Mouse (Mus musculus) ES-E14 (cell line): ENCODE measurements at regions not wholly inside any gene's neighbourhood (a gene's known extent, or its start where the extent isn't known, plus 50 kb on each side); places are given as distances from the start of the nearest gene placed in this dataset.

Experiments used
- DNase-seq: peaks from one replicate; pipeline ENCODE4 v3.0.0-alpha.2; 2013; ENCODE audit warnings: low read depth, low spot score
- H3K27ac ChIP-seq: 2 replicates; pipeline ENCODE4 v1.5.1; 2012; ENCODE audit warnings: low read depth, mild to moderate bottlenecking, low read length, moderate library complexity, mixed read lengths; ENCODE audit not compliant: poor library complexity, insufficient read depth, severe bottlenecking
- H3K36me3 ChIP-seq: 2 replicates; pipeline ENCODE4 v1.6.1; 2012; ENCODE audit warnings: mild to moderate bottlenecking, low read length, moderate library complexity, mixed read lengths; ENCODE audit not compliant: control insufficient read depth, poor library complexity, insufficient read depth, severe bottlenecking
- H3K4me1 ChIP-seq, 2 experiments: fragments of 150-350 bp in 1 of 2; sonication (generic) in 1 of 2; 2 replicates each; pipeline ENCODE4 v1.6.1; 2012; ENCODE audit warnings: low read length in 2 of 2, mild to moderate bottlenecking in 1 of 2, mixed read lengths in 1 of 2; ENCODE audit not compliant: control insufficient read depth in 2 of 2, insufficient read depth in 2 of 2, poor library complexity in 1 of 2
- H3K4me3 ChIP-seq, 2 experiments: fragments of 150-350 bp in 1 of 2; sonication (generic) in 1 of 2; 2 replicates each; pipeline ENCODE4 v1.5.1; 2012; ENCODE audit warnings: low read length in 2 of 2, low read depth in 1 of 2, mild to moderate bottlenecking in 1 of 2, mixed read lengths in 1 of 2; ENCODE audit not compliant: insufficient read depth in 1 of 2, poor library complexity in 1 of 2, severe bottlenecking in 1 of 2
- H3K9ac ChIP-seq: 2 replicates; pipeline ENCODE4 v1.6.1; 2012; ENCODE audit warnings: low read depth, mild to moderate bottlenecking, low read length, mixed read lengths; ENCODE audit not compliant: poor library complexity, insufficient read depth, severe bottlenecking
- H3K9me3 ChIP-seq: fragments of 150-350 bp; sonication (generic); 2 replicates; pipeline ENCODE4 v1.6.1; 2012; ENCODE audit warnings: low read depth, mild to moderate bottlenecking, low read length; ENCODE audit not compliant: control insufficient read depth, insufficient read depth
- CHD2 ChIP-seq: IDR thresholded peaks from 2 replicates; pipeline ENCODE4 v1.6.1; 2014; ENCODE audit warnings: mild to moderate bottlenecking, low read depth, low read length, inconsistent platforms
- HCFC1 ChIP-seq: IDR thresholded peaks from 2 replicates; pipeline ENCODE4 v1.6.1; 2012; ENCODE audit warnings: low read length, inconsistent platforms, borderline replicate concordance; ENCODE audit not compliant: insufficient read depth
- MAFK ChIP-seq: IDR thresholded peaks from 2 replicates; pipeline ENCODE4 v1.6.1; 2014; ENCODE audit warnings: mild to moderate bottlenecking, low read depth, low read length, inconsistent platforms; ENCODE audit not compliant: insufficient read depth
- ZC3H11A ChIP-seq: IDR thresholded peaks from 2 replicates; pipeline ENCODE4 v1.6.1; 2012; ENCODE audit warnings: low read depth, mild to moderate bottlenecking, inconsistent platforms, low read length, borderline replicate concordance
- ZNF384 ChIP-seq: IDR thresholded peaks from 2 replicates; pipeline ENCODE4 v1.6.1; 2012; ENCODE audit warnings: low read depth, low read length, inconsistent platforms
- in situ Hi-C, 2 experiments: fragments of 600-800 bp; cut with MboI; formaldehyde crosslinking; loops; one replicate each; pipeline ENCODE4 v1.15.1; 2025; ENCODE audit warnings: low sequenced_read_pairs in 2 of 2, inconsistent platforms in 1 of 2; ENCODE audit not compliant: unreplicated experiment in 2 of 2

DNA sequence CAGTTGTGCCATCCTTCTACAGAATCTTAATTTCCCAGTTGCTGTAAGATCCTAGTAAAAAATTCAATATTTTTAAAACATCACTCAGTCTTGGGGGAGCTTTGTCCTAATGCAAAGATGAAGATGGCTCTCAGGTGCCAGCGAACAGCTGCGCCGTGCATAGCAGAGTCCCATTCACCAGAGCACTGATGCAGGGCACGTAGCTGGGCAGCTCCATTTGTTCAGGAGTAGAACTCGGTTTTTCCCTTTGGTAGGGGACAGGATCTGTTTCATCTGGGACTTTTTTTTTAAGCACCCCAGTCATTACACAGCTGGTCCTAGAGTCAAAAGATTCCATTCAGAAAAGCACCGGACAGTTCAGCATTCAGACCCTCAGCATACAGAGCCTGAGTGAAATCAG is 101.4 kb upstream of the Fyn start:
- Histone ChIP-seq H3K9me3 (no peaks in the 10 kb centered on the region), H3K36me3 (no peaks in the 10 kb centered on the region), H3K9ac (no peak overlapping the region), H3K27ac (no peak overlapping the region), H3K4me3 (no peak overlapping the region), H3K4me1 (no peaks in the 10 kb centered on the region)
- no peak for DNase-seq
- no peak for TF ChIP-seq MAFK
- no peak for TF ChIP-seq ZNF384
- TF ChIP-seq HCFC1, result no peak
- TF ChIP-seq ZC3H11A, result no peak
- TF ChIP-seq CHD2, result no peak
- in situ Hi-C loops, result no loop called here

DNA sequence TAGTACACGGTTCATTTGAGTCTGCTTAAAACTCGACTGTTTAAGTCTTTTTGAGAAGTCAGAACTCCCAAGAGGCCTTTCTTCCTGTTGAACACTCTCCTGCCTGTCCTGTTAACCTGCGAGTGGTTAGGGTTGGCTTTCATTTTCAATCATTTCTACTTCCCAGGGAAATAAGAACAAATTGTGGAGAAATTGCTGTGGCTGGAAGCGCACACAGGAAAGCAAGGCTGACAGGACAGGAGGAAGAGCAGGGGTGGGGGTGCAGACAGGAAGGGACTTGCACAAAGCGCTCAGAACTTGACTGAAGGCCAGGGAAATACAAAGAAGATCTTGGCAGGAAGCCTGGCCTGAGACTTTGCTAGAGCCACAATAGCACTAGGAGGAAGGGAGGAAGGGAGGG is 102.2 kb upstream of the Fyn start:
- in situ Hi-C loops, result no loop called here
- TF ChIP-seq CHD2, result no peak
- Histone ChIP-seq H3K36me3 (no peaks in the 10 kb centered on the region), H3K9ac (no peak overlapping the region), H3K27ac (no peak overlapping the region), H3K4me3 (no peak overlapping the region), H3K9me3 (no peaks in the 10 kb centered on the region), H3K4me1 (no peaks in the 10 kb centered on the region)
- no peak for DNase-seq

DNA sequence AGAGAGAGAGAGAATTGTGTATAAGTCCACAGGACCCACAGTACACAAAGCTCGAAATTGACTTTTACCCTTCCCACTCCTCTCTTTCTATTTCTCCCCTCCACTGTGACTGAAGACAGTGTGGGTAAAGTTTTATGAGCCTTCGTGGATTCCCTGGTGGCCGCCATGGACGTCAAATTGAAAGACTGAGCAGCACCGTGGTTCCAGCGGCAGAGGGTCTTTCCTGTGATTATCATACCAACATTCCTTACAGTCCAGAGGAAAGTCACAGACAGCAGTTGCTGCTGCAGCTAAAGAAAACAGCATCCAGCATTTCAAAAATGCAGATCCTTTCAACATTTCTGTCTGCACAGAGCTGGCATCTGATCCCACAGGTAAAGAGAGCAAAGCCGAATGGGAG is 98.9 kb upstream of the Ccn6 start:
- DNase-seq, result no peak
- in situ Hi-C loops, result no loop called here
- no peak for TF ChIP-seq ZNF384
- H3K27ac ChIP-seq, result no peak overlapping the region
- H3K36me3 ChIP-seq, result no peaks in the 10 kb centered on the region
- no peak overlapping the region for H3K9ac ChIP-seq
- no peaks in the 10 kb centered on the region for H3K9me3 ChIP-seq
- H3K4me1 ChIP-seq, result no peaks in the 10 kb centered on the region
- no peak overlapping the region for H3K4me3 ChIP-seq

DNA sequence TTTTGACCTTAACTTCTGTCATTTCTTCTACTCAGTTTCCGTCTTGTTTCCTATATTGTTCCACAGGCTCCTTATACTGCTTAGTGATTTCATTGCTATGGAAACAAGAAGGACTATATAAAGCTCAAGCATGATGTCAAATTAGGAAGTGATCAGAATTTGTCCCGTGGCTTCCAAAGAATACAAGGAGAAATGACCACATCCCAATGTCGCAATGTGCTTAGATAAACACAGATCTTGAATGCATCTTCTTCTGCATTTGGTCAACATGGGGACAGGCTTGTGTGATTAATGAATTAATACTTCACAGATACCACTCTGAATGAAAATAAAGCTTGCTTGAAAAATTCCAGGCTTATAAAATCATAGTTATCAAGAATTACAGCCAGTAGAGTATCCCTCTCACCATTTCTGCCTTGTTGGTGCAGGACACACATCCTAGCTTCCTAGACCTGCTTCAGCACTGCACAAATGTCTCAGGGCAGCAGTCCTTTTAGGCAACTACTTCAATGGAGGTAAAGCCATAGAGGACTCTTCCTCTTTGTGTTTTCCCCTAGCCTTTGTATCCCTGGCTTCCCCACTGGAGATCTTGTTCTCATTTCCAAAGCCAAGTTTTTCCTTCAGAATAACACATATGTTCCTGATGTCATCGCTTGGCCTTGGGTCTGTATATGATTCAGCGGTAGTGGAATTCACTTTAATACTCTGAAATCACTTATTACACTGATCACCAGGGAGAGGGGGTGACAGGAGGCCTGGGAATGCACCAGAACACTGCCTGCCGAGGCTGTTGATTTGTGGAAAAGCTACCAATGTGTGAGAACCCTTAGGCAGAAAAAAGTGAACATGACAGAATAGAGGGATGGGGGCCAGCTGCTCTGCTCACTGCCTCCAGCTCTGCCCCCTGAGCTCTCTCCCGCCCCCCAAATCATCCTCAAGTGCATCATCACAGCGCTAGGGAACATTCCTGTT is 97.9 kb upstream of the Ccn6 start:
- no peak for DNase-seq
- Histone ChIP-seq H3K9ac (no peak overlapping the region), H3K27ac (no peak overlapping the region), H3K4me1 (no peaks in the 10 kb centered on the region), H3K4me3 (no peak overlapping the region), H3K9me3 (no peaks in the 10 kb centered on the region), H3K36me3 (no peaks in the 10 kb centered on the region)
- in situ Hi-C loops, result no loop called here
- TF ChIP-seq ZNF384 (no peak), HCFC1 (no peak), MAFK (no peak), CHD2 (no peak), ZC3H11A (no peak)

DNA sequence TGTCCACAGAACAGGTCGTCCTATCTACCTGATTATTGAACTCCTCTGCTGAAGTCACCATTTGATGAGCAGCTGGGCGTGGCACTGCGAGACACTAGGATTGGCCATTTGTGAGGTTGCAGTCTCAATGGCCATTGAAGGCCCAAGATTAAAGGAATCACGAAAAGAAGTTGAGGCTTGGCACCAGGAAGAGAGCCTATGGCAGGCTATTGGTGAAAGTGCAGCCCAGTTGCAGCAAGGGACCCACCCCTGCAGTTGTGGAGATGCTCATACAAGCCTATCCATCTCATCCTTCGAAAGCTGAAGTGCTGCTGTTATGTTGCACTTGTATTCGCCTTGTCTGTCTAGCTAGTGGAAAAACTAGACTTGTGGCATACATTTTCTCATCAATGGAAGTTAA is 96.5 kb upstream of the Ccn6 start:
- in situ Hi-C loops, result no loop called here
- no peak overlapping the region for H3K27ac ChIP-seq
- TF ChIP-seq ZC3H11A (no peak), HCFC1 (no peak), ZNF384 (no peak), CHD2 (no peak), MAFK (no peak)
- H3K9me3 ChIP-seq, result no peaks in the 10 kb centered on the region
- H3K9ac ChIP-seq, result no peak overlapping the region
- no peak for DNase-seq
- H3K36me3 ChIP-seq, result no peaks in the 10 kb centered on the region
- H3K4me3 ChIP-seq, result no peak overlapping the region
- H3K4me1 ChIP-seq, result no peaks in the 10 kb centered on the region
